Mouse (Mus musculus) NIH3T3 (cell line): Measurements from ENCODE around the gene Pip5k1c.

Source experiments
- DNase-seq: peaks from one replicate; pipeline ENCODE4 v3.0.0-alpha.2; 2012; ENCODE audit warnings: low read depth

The Pip5k1c gene

DNA sequence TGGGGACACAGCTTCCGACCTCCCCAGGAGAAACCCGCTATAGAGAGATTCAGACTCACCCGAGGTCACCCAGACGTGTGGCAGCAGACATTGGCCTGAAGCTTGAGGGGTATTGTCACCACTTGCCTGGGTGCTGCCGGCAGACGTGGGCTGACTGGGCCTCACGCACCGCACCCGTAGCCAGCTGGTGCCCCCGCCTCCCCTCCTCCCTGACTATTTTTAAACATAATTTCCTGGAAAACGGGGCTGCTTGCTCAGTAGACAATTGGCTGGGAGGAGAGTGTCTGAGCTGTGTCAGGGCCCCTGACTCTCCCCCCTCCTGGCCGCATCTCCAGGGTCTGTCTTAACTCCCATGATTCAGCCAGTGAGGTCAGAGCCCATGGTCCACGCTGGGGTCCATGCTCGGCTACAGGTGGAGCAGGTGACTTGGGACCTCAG, 10.0 kb downstream of the Pip5k1c start:
- DNase-seq: no peak

DNA sequence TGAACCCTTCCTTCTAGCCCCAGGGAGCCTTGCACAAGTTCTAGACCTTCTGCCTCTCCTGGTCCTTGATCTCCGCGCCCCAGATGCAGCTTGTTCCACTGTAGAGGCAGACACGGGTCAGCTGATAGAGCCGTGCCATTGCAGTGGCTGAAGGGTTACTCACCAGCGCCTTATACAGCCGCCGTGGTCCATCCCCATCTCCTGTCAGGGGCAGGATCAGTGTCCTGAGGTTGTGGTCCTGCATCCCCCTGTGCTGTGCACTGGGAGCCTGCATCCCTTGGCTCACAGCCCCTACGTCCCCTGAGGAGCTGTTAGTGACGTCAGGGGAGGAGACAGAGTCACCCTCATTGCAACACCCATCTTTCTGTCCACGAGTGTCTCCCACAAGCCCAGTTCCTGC, 10.5 kb downstream of the Pip5k1c start:
- no peak for DNase-seq

DNA sequence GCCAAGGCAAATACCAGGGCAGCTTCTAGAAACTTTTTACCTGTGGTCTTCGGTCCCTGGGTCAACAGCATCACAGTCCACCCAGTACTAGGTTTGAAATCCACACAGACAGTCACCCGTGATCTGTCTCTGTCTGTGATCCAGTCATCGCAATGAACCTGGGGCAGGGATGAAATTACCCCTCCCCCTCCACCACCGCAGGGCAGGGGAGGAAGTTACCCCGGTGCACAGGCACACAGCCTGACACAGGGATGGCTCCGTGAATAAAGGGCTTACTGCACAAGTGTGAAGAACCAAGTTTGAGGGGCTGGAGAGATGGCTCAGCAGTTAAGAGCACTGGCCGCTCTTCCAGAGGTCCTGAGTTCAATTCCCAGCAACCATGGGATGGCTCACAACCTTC, 11.0 kb downstream of the Pip5k1c start:
- no peak for DNase-seq

DNA sequence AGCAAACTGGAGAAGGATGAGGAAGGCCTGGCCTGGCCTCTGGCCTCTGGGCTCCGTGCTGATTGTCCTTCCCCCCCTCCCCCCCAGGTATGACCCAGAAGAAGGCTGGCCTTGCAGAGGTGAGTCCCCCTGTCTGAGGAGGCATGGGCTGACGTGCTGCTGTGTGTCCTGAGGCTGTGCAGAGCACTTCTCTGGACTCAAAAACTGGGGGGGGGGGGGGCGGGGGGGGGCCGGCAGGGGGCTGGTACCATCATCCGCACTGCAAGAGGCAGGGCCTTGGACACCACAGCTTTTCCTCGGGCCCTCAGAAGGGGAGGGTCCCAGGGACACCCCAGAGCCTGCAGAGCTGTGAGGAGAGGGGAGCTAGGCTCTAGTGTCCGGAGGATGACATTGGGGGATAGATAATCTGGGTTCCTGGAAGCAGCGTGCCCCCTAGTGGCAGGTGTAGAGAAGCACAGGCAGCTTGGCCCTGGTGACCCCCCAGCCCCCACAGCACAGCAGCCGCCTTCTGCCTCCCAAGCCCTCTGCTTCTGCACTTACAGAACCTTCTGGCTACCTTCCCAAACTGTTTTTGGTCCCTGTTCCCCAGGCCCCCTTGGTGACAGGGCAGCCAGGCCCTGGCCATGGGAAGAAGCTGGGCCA, 12.0 kb downstream of the Pip5k1c start:
- DNase-seq: peak; percentile 77

- no peak for DNase-seq
These were observed 12.9 kb downstream of the Pip5k1c start for GRCm38 (mm10) chr10:81305663-81306062.

DNA sequence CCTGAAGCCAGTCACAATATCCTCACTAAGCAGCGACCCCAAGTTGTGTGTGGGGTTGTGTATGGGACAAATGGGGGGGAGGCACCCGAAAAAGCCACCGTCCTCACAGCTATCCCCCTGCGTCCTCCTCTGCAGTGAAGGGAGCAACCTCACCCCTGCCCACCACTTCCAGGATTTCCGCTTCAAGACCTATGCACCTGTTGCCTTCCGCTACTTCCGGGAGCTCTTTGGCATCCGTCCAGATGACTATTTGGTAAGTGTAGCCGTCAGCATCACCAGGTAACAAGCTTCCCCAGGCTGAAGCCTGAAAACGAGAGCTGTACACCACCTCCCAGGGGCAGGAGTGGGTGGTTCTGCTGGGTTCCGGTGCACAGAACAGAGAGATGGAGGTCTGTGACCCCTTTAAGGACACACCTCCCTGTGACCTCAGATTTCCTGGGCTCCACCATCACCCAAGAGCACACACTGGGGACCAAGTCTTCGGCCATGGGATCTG, 13.5 kb downstream of the Pip5k1c start:
- DNase-seq: no peak

GRCm38 (mm10) chr10:81306837-81307682, 14.3 kb downstream of the Pip5k1c start:
- DNase-seq: no peak

- no peak for DNase-seq
These were observed 16.8 kb downstream of the Pip5k1c start for GRCm38 (mm10) chr10:81309571-81309970.

- no peak for DNase-seq
These were observed 20.8 kb downstream of the Pip5k1c start for GRCm38 (mm10) chr10:81313581-81313980.

DNA sequence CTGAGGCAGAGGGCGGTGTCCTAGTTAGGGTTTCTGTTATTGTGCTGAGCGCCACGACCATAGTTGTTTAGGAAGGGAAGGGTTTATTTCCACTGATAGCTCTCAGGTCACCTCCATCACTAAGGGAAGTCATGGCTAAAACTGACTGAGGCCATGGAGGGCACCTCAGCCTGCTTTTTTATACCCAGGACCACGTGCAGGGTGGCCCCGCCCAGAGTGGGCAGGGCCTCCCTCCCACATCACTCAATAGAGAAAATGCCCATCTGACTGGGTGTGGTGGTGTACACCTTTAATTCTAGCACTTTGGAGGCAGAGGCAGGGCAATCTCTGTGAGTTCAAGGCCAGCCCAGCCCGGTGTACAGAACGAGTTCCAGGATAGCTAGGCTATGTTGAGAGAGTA, 21.4 kb downstream of the Pip5k1c start:
- DNase-seq: no peak

- DNase-seq: no peak
These were observed 22.8 kb downstream of the Pip5k1c start for GRCm38 (mm10) chr10:81315587-81315986.

- peak; percentile 52 for DNase-seq
These were observed 23.7 kb downstream of the Pip5k1c start for GRCm38 (mm10) chr10:81316338-81317060.

DNA sequence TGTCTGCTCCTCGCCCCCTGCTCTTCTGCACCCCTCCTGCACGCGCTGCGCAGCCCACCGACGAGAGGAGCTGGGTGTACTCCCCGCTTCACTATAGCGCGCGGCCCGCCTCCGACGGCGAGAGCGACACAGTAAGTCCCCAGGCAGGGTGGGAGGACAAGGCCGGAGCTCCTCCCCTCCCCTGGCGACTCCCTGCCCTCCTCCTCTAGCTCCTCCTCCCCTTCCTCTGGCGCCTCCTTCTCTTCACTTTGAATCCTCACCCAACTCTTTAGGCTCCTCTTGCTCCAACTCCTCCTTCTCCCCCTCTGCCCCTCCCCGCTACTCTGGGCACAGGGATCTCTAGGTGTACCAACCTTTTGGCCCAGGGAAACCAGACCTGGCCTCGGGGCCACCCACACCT, 24.5 kb downstream of the Pip5k1c start:
- no peak for DNase-seq

- peak; percentile 68 for DNase-seq
These were observed 26.0 kb downstream of the Pip5k1c start for GRCm38 (mm10) chr10:81318589-81319329.

DNA sequence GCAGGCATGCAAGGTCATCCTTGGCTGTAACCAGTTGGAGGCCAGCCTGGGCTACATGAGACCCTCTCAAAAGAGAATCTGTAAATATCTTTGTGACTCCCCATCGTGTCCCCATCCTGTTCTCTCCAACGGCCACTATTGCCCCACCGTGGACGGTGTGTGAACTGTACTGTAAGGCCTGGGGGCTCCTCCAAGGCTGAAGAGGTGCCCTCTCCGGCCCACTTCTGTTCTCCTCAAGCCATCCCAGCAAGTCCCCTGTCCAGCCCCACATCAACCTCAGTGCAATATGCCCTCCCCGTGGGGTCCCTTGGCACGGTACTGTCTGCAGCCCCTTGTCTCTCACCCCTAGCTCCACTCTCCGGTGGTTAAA, 26.6 kb downstream of the Pip5k1c start:
- peak; percentile 60 for DNase-seq

GRCm38 (mm10) chr10:81319741-81320549, 27.2 kb downstream of the Pip5k1c start:
- peak; percentile 100 for DNase-seq

GRCm38 (mm10) chr10:81320550-81321347, 28.0 kb downstream of the Pip5k1c start, which contains the start of gene Cactin:
TSS of gene Cactin (plus strand) at chr10:81321103.
- peak; percentile 100 for DNase-seq

DNA sequence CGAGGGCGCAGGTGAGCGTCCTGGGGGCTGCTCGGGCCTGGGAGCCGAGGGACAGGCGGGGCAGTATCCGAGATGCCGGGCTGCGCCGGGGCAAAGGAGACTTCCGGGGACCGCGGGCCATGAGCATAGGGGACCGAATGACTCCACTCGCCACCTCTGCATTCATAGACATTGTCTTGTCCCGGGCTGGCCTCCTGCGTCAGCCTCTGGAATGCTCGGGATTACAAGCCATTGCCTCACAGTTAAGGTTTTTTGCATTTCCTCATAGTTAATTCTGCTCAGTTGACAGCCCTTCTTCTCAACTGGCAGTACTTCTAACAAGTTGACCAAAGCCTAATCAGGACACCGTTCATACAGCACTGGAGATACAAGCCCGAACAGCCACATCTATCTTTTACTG, 28.7 kb downstream of the Pip5k1c start:
- peak; percentile 50 for DNase-seq

GRCm38 (mm10) chr10:81322444-81322843, 29.7 kb downstream of the Pip5k1c start:
- DNase-seq: no peak

DNA sequence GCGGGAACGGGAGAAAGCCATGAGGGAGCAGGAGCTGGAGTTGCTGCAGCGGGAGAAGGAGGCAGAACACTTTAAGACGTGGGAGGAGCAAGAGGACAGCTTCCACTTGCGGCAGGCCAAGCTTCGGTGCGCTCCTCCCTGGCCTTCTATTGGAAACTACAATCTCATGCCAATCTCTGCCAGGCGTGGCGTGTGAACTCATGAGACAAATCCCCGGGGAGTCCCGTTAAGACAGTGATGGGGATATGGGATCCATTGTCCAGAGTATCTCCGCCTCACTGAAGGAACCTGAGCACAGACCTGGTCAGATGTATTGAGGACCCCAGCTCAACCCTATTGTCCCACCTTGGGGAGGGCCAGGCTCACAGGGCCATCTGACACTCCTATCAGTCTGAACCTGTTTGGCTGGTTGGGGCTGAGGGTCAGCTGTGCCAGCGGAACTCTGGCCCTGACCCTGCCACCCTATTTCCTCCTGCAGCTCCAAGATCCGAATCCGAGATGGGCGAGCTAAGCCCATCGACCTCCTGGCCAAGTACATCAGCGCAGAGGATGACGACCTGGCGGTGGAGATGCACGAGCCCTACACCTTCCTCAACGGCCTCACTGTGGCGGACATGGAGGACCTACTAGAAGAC, 30.5 kb downstream of the Pip5k1c start:
- no peak for DNase-seq
